Mouse (Mus musculus): ENCODE measurements around the gene Gm21973. TPM values are rescaled to one million over a fixed set of nuclear protein-coding genes. Genes with fewer than 3 reads are reported as not detected.

Gm21973 gene
- polyA plus RNA-seq, 1 experiment, result not detected

- no peak overlapping the region for H3K27ac ChIP-seq (ENCODE audit: insufficient read depth, low read depth, low read length)
- no peak for TF ChIP-seq POLR2A (IDR thresholded peaks at IDR 0.05; ENCODE audit: borderline replicate concordance, low read depth, low read length)
- TF ChIP-seq CTCF (IDR thresholded peaks at IDR 0.05; ENCODE audit: low read depth, low read length), result no peak
- no peaks in the 10 kb centered on the region for H3K4me1 ChIP-seq (ENCODE audit: control insufficient read depth, insufficient read depth, low read length)
- H3K4me3 ChIP-seq (ENCODE audit: insufficient read depth, low read length), result no peak overlapping the region
These were observed 11.4 kb upstream of the Gm21973 start for GRCm38 (mm10) chr15:10313522-10314455.

GRCm38 (mm10) chr15:10330626-10331025 is 5.4 kb downstream of the Gm21973 start:
- Histone ChIP-seq H3K4me3 (ENCODE audit: insufficient read depth, low read length) (no peak overlapping the region), H3K27ac (ENCODE audit: insufficient read depth, low read depth, low read length) (no peak overlapping the region), H3K4me1 (ENCODE audit: control insufficient read depth, insufficient read depth, low read length) (no peaks in the 10 kb centered on the region)
- TF ChIP-seq POLR2A (IDR thresholded peaks at IDR 0.05; ENCODE audit: borderline replicate concordance, low read depth, low read length), result no peak
- TF ChIP-seq CTCF (IDR thresholded peaks at IDR 0.05; ENCODE audit: low read depth, low read length), result no peak

GRCm38 (mm10) chr15:10332566-10332965 is 7.4 kb downstream of the Gm21973 start:
- no peak overlapping the region for H3K27ac ChIP-seq (ENCODE audit: insufficient read depth, low read depth, low read length)
- TF ChIP-seq CTCF (IDR thresholded peaks at IDR 0.05; ENCODE audit: low read depth, low read length), result no peak
- TF ChIP-seq POLR2A (IDR thresholded peaks at IDR 0.05; ENCODE audit: borderline replicate concordance, low read depth, low read length), result no peak
- no peak overlapping the region for H3K4me3 ChIP-seq (ENCODE audit: insufficient read depth, low read length)
- H3K4me1 ChIP-seq (ENCODE audit: control insufficient read depth, insufficient read depth, low read length), result no peaks in the 10 kb centered on the region

GRCm38 (mm10) chr15:10338606-10339005 is 13.4 kb downstream of the Gm21973 start:
- no peak for TF ChIP-seq CTCF (IDR thresholded peaks at IDR 0.05; ENCODE audit: low read depth, low read length)
- no peak for TF ChIP-seq POLR2A (IDR thresholded peaks at IDR 0.05; ENCODE audit: borderline replicate concordance, low read depth, low read length)
- Histone ChIP-seq H3K4me3 (ENCODE audit: insufficient read depth, low read length) (no peak overlapping the region), H3K4me1 (ENCODE audit: control insufficient read depth, insufficient read depth, low read length) (no peaks in the 10 kb centered on the region), H3K27ac (ENCODE audit: insufficient read depth, low read depth, low read length) (no peak overlapping the region)

- no peak overlapping the region for H3K27ac ChIP-seq (ENCODE audit: insufficient read depth, low read depth, low read length)
- TF ChIP-seq POLR2A (IDR thresholded peaks at IDR 0.05; ENCODE audit: borderline replicate concordance, low read depth, low read length) (no peak), CTCF (IDR thresholded peaks at IDR 0.05; ENCODE audit: low read depth, low read length) (no peak)
These were observed 21.9 kb downstream of the Gm21973 start for GRCm38 (mm10) chr15:10347044-10347443.

GRCm38 (mm10) chr15:10358039-10358948 is 33.1 kb downstream of the Gm21973 start, which contains the start of gene Agxt2:
Gene Agxt2, plus strand, starts transcription at chr15:10358532.
- no peak within 1 kb of the TSS for H3K4me3 ChIP-seq (ENCODE audit: insufficient read depth, low read length)
- TF ChIP-seq CTCF (IDR thresholded peaks at IDR 0.05; ENCODE audit: low read depth, low read length) (no peak), POLR2A (IDR thresholded peaks at IDR 0.05; ENCODE audit: borderline replicate concordance, low read depth, low read length) (no peak)
- no peak within 1 kb of the TSS for H3K27ac ChIP-seq (ENCODE audit: insufficient read depth, low read depth, low read length)
- no peaks in the 10 kb centered on the region for H3K4me1 ChIP-seq (ENCODE audit: control insufficient read depth, insufficient read depth, low read length)

More at GRCm38 (mm10) chr15:10347044-10347443, 21.9 kb downstream of the Gm21973 start:
- Histone ChIP-seq H3K4me3 (ENCODE audit: insufficient read depth, low read length) (no peak overlapping the region), H3K4me1 (ENCODE audit: control insufficient read depth, insufficient read depth, low read length) (no peaks in the 10 kb centered on the region)

- Histone ChIP-seq H3K4me1 (ENCODE audit: control insufficient read depth, insufficient read depth, low read length) (no peaks in the 10 kb centered on the region), H3K4me3 (ENCODE audit: insufficient read depth, low read length) (no peak overlapping the region), H3K27ac (ENCODE audit: insufficient read depth, low read depth, low read length) (no peak overlapping the region)
- no peak for TF ChIP-seq POLR2A (IDR thresholded peaks at IDR 0.05; ENCODE audit: borderline replicate concordance, low read depth, low read length)
- no peak for TF ChIP-seq CTCF (IDR thresholded peaks at IDR 0.05; ENCODE audit: low read depth, low read length)
These were observed 41.2 kb downstream of the Gm21973 start for GRCm38 (mm10) chr15:10366331-10366730.

GRCm38 (mm10) chr15:10375404-10375803 is 50.2 kb downstream of the Gm21973 start:
- TF ChIP-seq POLR2A (IDR thresholded peaks at IDR 0.05; ENCODE audit: borderline replicate concordance, low read depth, low read length), result no peak
- TF ChIP-seq CTCF (IDR thresholded peaks at IDR 0.05; ENCODE audit: low read depth, low read length), result no peak
- H3K27ac ChIP-seq (ENCODE audit: insufficient read depth, low read depth, low read length), result no peak overlapping the region
- H3K4me1 ChIP-seq (ENCODE audit: control insufficient read depth, insufficient read depth, low read length), result 0 out of 2 replicates have a peak, but pooled peaks cover 2% of the 10 kb centered on the region
- H3K4me3 ChIP-seq (ENCODE audit: insufficient read depth, low read length), result no peak overlapping the region

GRCm38 (mm10) chr15:10378338-10378959 is 53.3 kb downstream of the Gm21973 start:
- TF ChIP-seq CTCF (IDR thresholded peaks at IDR 0.05; ENCODE audit: low read depth, low read length), result no peak
- no peak for TF ChIP-seq POLR2A (IDR thresholded peaks at IDR 0.05; ENCODE audit: borderline replicate concordance, low read depth, low read length)
- Histone ChIP-seq H3K27ac (ENCODE audit: insufficient read depth, low read depth, low read length) (no peak overlapping the region), H3K4me3 (ENCODE audit: insufficient read depth, low read length) (no peak overlapping the region), H3K4me1 (ENCODE audit: control insufficient read depth, insufficient read depth, low read length) (0 out of 2 replicates have a peak, but pooled peaks cover 2% of the 10 kb centered on the region)
